Mouse (Mus musculus) fibroblast of lung, adult 2 months (primary cell): ENCODE results near the gene Mybpc3.

ENCODE experiments used
- DNase-seq: peaks from one replicate; pipeline ENCODE4 v3.0.0-alpha.2; 2011; ENCODE audit warnings: low read depth

Mybpc3 gene

GRCm38 (mm10) chr2:91117585-91118275 is at the start of gene Mybpc3:
Gene Mybpc3 (plus strand): TSS chr2:91118144.
- DNase-seq, result no peak

GRCm38 (mm10) chr2:91068162-91068871 is 49.6 kb upstream of the Mybpc3 start:
- no peak for DNase-seq

GRCm38 (mm10) chr2:91068872-91069165 is 49.1 kb upstream of the Mybpc3 start:
- no peak for DNase-seq

- DNase-seq, result no peak
Observed at GRCm38 (mm10) chr2:91069306-91070000, 48.5 kb upstream of the Mybpc3 start.

GRCm38 (mm10) chr2:91070076-91070800 is 47.7 kb upstream of the Mybpc3 start, which contains the start of gene Slc39a13:
Gene Slc39a13 (minus strand): TSS chr2:91070417.
- peak; percentile 96 for DNase-seq

- no peak for DNase-seq
Observed at GRCm38 (mm10) chr2:91071059-91071458, 46.9 kb upstream of the Mybpc3 start.

- DNase-seq, result no peak
Observed at GRCm38 (mm10) chr2:91072092-91072491, 45.9 kb upstream of the Mybpc3 start.

- no peak for DNase-seq
Observed at GRCm38 (mm10) chr2:91077957-91078313, 40.0 kb upstream of the Mybpc3 start.

GRCm38 (mm10) chr2:91078314-91079025 is 39.5 kb upstream of the Mybpc3 start:
- DNase-seq, result no peak

- no peak for DNase-seq
Observed at GRCm38 (mm10) chr2:91079026-91079384, 38.9 kb upstream of the Mybpc3 start.

- DNase-seq, result no peak
Observed at GRCm38 (mm10) chr2:91080784-91081513, 37.0 kb upstream of the Mybpc3 start.

GRCm38 (mm10) chr2:91081775-91082695 is 35.9 kb upstream of the Mybpc3 start, which contains the start of gene Spi1:
Gene Spi1 (plus strand): TSS chr2:91082390.
- no peak for DNase-seq

GRCm38 (mm10) chr2:91082844-91083243 is 35.1 kb upstream of the Mybpc3 start:
- DNase-seq, result no peak

- no peak for DNase-seq
Observed at GRCm38 (mm10) chr2:91083366-91083940, 34.5 kb upstream of the Mybpc3 start.

- DNase-seq, result no peak
Observed at GRCm38 (mm10) chr2:91084179-91084820, 33.6 kb upstream of the Mybpc3 start.

GRCm38 (mm10) chr2:91085494-91086391 is 32.2 kb upstream of the Mybpc3 start:
- DNase-seq, result no peak

GRCm38 (mm10) chr2:91086392-91087237 is 31.3 kb upstream of the Mybpc3 start:
- DNase-seq, result no peak
